Mouse (Mus musculus) lung, postnatal 0 days (tissue): ENCODE results near the gene Lrfn3. TPM values are rescaled to one million over a fixed set of nuclear protein-coding genes. Genes with fewer than 3 reads are reported as not detected.

ENCODE experiments used
- ATAC-seq: fragments of 200-750 bp; cut with Nextera tagmentation; 2 replicates; pipeline ENCODE4 v1.8.0; 2017; ENCODE audit warnings: moderate library complexity
- DNase-seq: peaks from one replicate; pipeline ENCODE4 v3.0.0-alpha.2; 2016; ENCODE audit warnings: low spot score
- H3K27ac ChIP-seq: fragments of 300-500 bp; sonication (generic); 2 replicates; pipeline ENCODE4 v1.5.1; 2014; ENCODE audit warnings: antibody characterized with exemption, mild to moderate bottlenecking, low read length, mixed read lengths
- H3K27me3 ChIP-seq: fragments of 300-500 bp; sonication (generic); replicated peaks from 2 replicates; pipeline ENCODE4 v1.6.1; 2014; ENCODE audit warnings: low read length, mixed read lengths; ENCODE audit not compliant: insufficient read depth
- H3K36me3 ChIP-seq: fragments of 300-500 bp; sonication (generic); 2 replicates; pipeline ENCODE4 v1.6.1; 2014; ENCODE audit warnings: low read length, mixed read lengths; ENCODE audit not compliant: insufficient read depth
- H3K4me1 ChIP-seq: fragments of 300-500 bp; sonication (generic); 2 replicates; pipeline ENCODE4 v1.6.1; 2014; ENCODE audit warnings: antibody characterized with exemption, low read depth, low read length, mixed read lengths; ENCODE audit not compliant: insufficient read depth
- H3K4me2 ChIP-seq: fragments of 300-500 bp; sonication (generic); replicated peaks from 2 replicates; pipeline ENCODE4 v1.6.1; 2014; ENCODE audit warnings: low read depth, mild to moderate bottlenecking, low read length, moderate library complexity, mixed read lengths
- H3K4me3 ChIP-seq: fragments of 300-500 bp; sonication (generic); 2 replicates; pipeline ENCODE4 v1.5.1; 2014; ENCODE audit warnings: low read depth, low read length
- H3K9ac ChIP-seq: fragments of 300-500 bp; sonication (generic); replicated peaks from 2 replicates; pipeline ENCODE4 v1.6.1; 2014; ENCODE audit warnings: low read depth, mild to moderate bottlenecking
- H3K9me3 ChIP-seq: fragments of 300-500 bp; sonication (generic); 2 replicates; pipeline ENCODE4 v1.6.1; 2016; ENCODE audit warnings: low read length, mixed read lengths
- CTCF ChIP-seq: IDR thresholded peaks from 2 replicates; pipeline ENCODE4 v1.5.1; 2016; ENCODE audit warnings: antibody characterized with exemption, mild to moderate bottlenecking
- EP300 ChIP-seq: IDR thresholded peaks from 2 replicates; pipeline ENCODE4 v1.6.1; 2016; ENCODE audit warnings: antibody characterized with exemption, mild to moderate bottlenecking, control low read depth
- WGBS: fragments of 180-500 bp; shearing (Covaris S2); extraction: QIAGEN DNeasy Blood & Tissue Kit; methylation state at CpG from one replicate; pipeline ENCODE4 v1.1.7; 2014; 5-methylcytosine and 5-hydroxymethylcytosine counted together
- polyA plus RNA-seq: library from polyadenylated mRNA; unstranded; fragments of >200 nt; fragmentation: Nextera tagmentation; extraction: Ambion mirVana; gene quantifications from 2 replicates; pipeline ENCODE4 v1.2.1, GENCODE M21; 2015

Gene Lrfn3
- polyA plus RNA-seq, 1 experiment from 2014 or later: 2.0 TPM

- Histone ChIP-seq H3K4me2 (no peak overlapping the region), H3K4me3 (no peak overlapping the region), H3K9ac (no peak overlapping the region), H3K36me3 (no peaks in the 10 kb centered on the region), H3K4me1 (peaks cover 14% of the 10 kb centered on the region), H3K9me3 (no peaks in the 10 kb centered on the region), H3K27me3 (no peaks in the 10 kb centered on the region), H3K27ac (no peak overlapping the region)
- no peak for DNase-seq
- no peak for ATAC-seq
- no peak for TF ChIP-seq EP300
- WGBS: 76% methylated on average over 6 of the region's 6 CpGs
These were observed 26.9 kb downstream of the Lrfn3 start for GRCm38 (mm10) chr7:30335688-30336087.

- H3K4me1 ChIP-seq: peaks cover 14% of the 10 kb centered on the region
- no peaks in the 10 kb centered on the region for H3K27me3 ChIP-seq
- no peaks in the 10 kb centered on the region for H3K36me3 ChIP-seq
- no peaks in the 10 kb centered on the region for H3K9me3 ChIP-seq
- no peak overlapping the region for H3K27ac ChIP-seq
- H3K4me2 ChIP-seq: no peak overlapping the region
- DNase-seq (no peak), ATAC-seq (no peak)
- 66% methylated on average over 5 of the region's 5 CpGs for WGBS
- TF ChIP-seq EP300 (no peak), CTCF (no peak)
- no peak overlapping the region for H3K9ac ChIP-seq
- no peak overlapping the region for H3K4me3 ChIP-seq
These were observed 28.0 kb downstream of the Lrfn3 start for GRCm38 (mm10) chr7:30334563-30334962.

- ATAC-seq (peak; percentile 35), DNase-seq (peak; percentile 81)
- Histone ChIP-seq H3K27me3 (no peaks in the 10 kb centered on the region), H3K4me1 (peaks cover 14% of the 10 kb centered on the region), H3K36me3 (no peaks in the 10 kb centered on the region), H3K4me3 (no peak overlapping the region), H3K9me3 (no peaks in the 10 kb centered on the region), H3K9ac (no peak overlapping the region), H3K27ac (no peak overlapping the region), H3K4me2 (no peak overlapping the region)
- TF ChIP-seq EP300: no peak
- TF ChIP-seq CTCF: no peak
- WGBS: 2% methylated on average over 4 of the region's 4 CpGs
These were observed 29.1 kb downstream of the Lrfn3 start for GRCm38 (mm10) chr7:30333436-30333835.

- H3K27me3 ChIP-seq: no peaks in the 10 kb centered on the region
- WGBS: 50% methylated on average over 18 of the region's 18 CpGs
- H3K9me3 ChIP-seq: no peaks in the 10 kb centered on the region
- ATAC-seq (no peak), DNase-seq (no peak)
- no peak overlapping the region for H3K27ac ChIP-seq
- no peaks in the 10 kb centered on the region for H3K36me3 ChIP-seq
- H3K9ac ChIP-seq: no peak overlapping the region
- TF ChIP-seq EP300 (no peak), CTCF (no peak)
- H3K4me1 ChIP-seq: peaks cover 14% of the 10 kb centered on the region
- no peak overlapping the region for H3K4me2 ChIP-seq
- H3K4me3 ChIP-seq: no peak overlapping the region
These were observed 29.8 kb downstream of the Lrfn3 start for GRCm38 (mm10) chr7:30332622-30333259.

- Histone ChIP-seq H3K4me1 (peaks cover 14% of the 10 kb centered on the region), H3K9ac (no peak overlapping the region), H3K27me3 (no peaks in the 10 kb centered on the region), H3K4me2 (no peak overlapping the region), H3K27ac (no peak overlapping the region), H3K9me3 (no peaks in the 10 kb centered on the region), H3K36me3 (no peaks in the 10 kb centered on the region), H3K4me3 (no peak overlapping the region)
- DNase-seq (peak; percentile 92), ATAC-seq (peak; percentile 81)
- TF ChIP-seq EP300 (no peak), CTCF (peak; percentile 91)
- 13% methylated on average over 13 of the region's 13 CpGs for WGBS
These were observed 30.7 kb downstream of the Lrfn3 start for GRCm38 (mm10) chr7:30331887-30332286.

GRCm38 (mm10) chr7:30328379-30328778 is 34.2 kb downstream of the Lrfn3 start:
- TF ChIP-seq CTCF: no peak
- TF ChIP-seq EP300: no peak
- Histone ChIP-seq H3K27me3 (no peaks in the 10 kb centered on the region), H3K36me3 (no peaks in the 10 kb centered on the region), H3K4me3 (no peak overlapping the region), H3K4me1 (peaks cover 10% of the 10 kb centered on the region), H3K27ac (no peak overlapping the region), H3K9ac (no peak overlapping the region), H3K4me2 (no peak overlapping the region), H3K9me3 (no peaks in the 10 kb centered on the region; the same call in 1 of the 2 replicates)
- no peak for DNase-seq
- WGBS: 56% methylated on average over 10 of the region's 10 CpGs
- no peak for ATAC-seq

GRCm38 (mm10) chr7:30327140-30327539 is 35.4 kb downstream of the Lrfn3 start:
- 38% methylated on average over 15 of the region's 15 CpGs for WGBS
- peak overlapping the region; percentile 68; the same call in 1 of the 2 replicates for H3K27ac ChIP-seq

More at GRCm38 (mm10) chr7:30327140-30327539, 35.4 kb downstream of the Lrfn3 start:
- Histone ChIP-seq H3K4me2 (no peak overlapping the region), H3K4me3 (no peak overlapping the region), H3K27me3 (no peaks in the 10 kb centered on the region), H3K9ac (no peak overlapping the region), H3K36me3 (no peaks in the 10 kb centered on the region), H3K4me1 (no peaks in the 10 kb centered on the region; the same call in 1 of the 2 replicates), H3K9me3 (no peaks in the 10 kb centered on the region; the same call in 1 of the 2 replicates)
- peak; percentile 47 for ATAC-seq
- DNase-seq: peak; percentile 75
- TF ChIP-seq CTCF (no peak), EP300 (no peak)
